Mouse (Mus musculus): ENCODE measurements around the gene Olfr282.

GRCm38 (mm10) chr15:98483907-98484886 lies 53.2 kb downstream of the Olfr282 start:
- peak; percentile 11; the same call in 1 of the 2 replicates for TF ChIP-seq POLR2A (IDR thresholded peaks at IDR 0.05; ENCODE audit: low read depth, low read length)
- TF ChIP-seq CTCF (IDR thresholded peaks at IDR 0.05; ENCODE audit: extremely low read depth, insufficient read depth, insufficient read length, insufficient replicate concordance) = no peak

All from spleen, adult 2 months (tissue).